Mouse (Mus musculus) urinary bladder, adult 2 months (tissue): ENCODE measurements at regions not wholly inside any gene's neighbourhood (a gene's known extent, or its start where the extent isn't known, plus 50 kb on each side); places are given as distances from the start of the nearest gene placed in this dataset.

Experiments
- DNase-seq: peaks from one replicate; pipeline ENCODE4 v3.0.0; 2022; ENCODE audit warnings: low spot score

GRCm38 (mm10) chr9:100404426-100404825, 82.2 kb downstream of the Il20rb start:
- DNase-seq: no peak

- no peak for DNase-seq
These were observed 86.2 kb downstream of the Il20rb start for GRCm38 (mm10) chr9:100400366-100400765.

GRCm38 (mm10) chr9:100396340-100396910, 90.2 kb downstream of the Il20rb start:
- no peak for DNase-seq

GRCm38 (mm10) chr9:100395711-100396110, 90.9 kb downstream of the Il20rb start:
- peak; percentile 56 for DNase-seq

GRCm38 (mm10) chr9:100394632-100395031, 92.0 kb downstream of the Il20rb start:
- DNase-seq: no peak

- DNase-seq: no peak
These were observed 92.4 kb downstream of the Il20rb start for GRCm38 (mm10) chr9:100394166-100394565.

GRCm38 (mm10) chr9:100392262-100392661, 94.3 kb downstream of the Il20rb start:
- no peak for DNase-seq

- DNase-seq: no peak
These were observed 94.9 kb downstream of the Il20rb start for GRCm38 (mm10) chr9:100391566-100392213.

GRCm38 (mm10) chr9:100388393-100388792, 98.2 kb downstream of the Il20rb start:
- DNase-seq: no peak

- DNase-seq: no peak
These were observed 99.4 kb downstream of the Il20rb start for GRCm38 (mm10) chr9:100387171-100387685.

GRCm38 (mm10) chr9:100382492-100382891, 104.1 kb downstream of the Il20rb start:
- DNase-seq: peak; percentile 65

GRCm38 (mm10) chr9:100369921-100370320, 116.7 kb downstream of the Il20rb start:
- no peak for DNase-seq

- DNase-seq: no peak
These were observed 119.8 kb downstream of the Il20rb start for GRCm38 (mm10) chr9:100366816-100367215.

GRCm38 (mm10) chr9:100359934-100360716, 126.5 kb downstream of the Il20rb start:
- DNase-seq: no peak

- no peak for DNase-seq
These were observed 129.0 kb downstream of the Il20rb start for GRCm38 (mm10) chr9:100357553-100357952.

GRCm38 (mm10) chr9:100340796-100341195, 145.8 kb downstream of the Il20rb start:
- no peak for DNase-seq

GRCm38 (mm10) chr9:100307765-100308164, 178.8 kb downstream of the Il20rb start:
- DNase-seq: no peak

- DNase-seq: no peak
These were observed 179.2 kb downstream of the Il20rb start for GRCm38 (mm10) chr9:100307364-100307763.

GRCm38 (mm10) chr9:100303762-100304161, 182.8 kb downstream of the Il20rb start:
- no peak for DNase-seq

GRCm38 (mm10) chr9:100301613-100302012, 185.0 kb downstream of the Il20rb start:
- no peak for DNase-seq

GRCm38 (mm10) chr9:100277361-100277760, 209.2 kb downstream of the Il20rb start:
- DNase-seq: no peak

- no peak for DNase-seq
These were observed 219.8 kb downstream of the Il20rb start for GRCm38 (mm10) chr9:100266528-100267387.
